Mouse (Mus musculus) cerebellum, adult 2 months (tissue): ENCODE measurements around the gene Pqlc2. TPM values are rescaled to one million over a fixed set of nuclear protein-coding genes. Genes with fewer than 3 reads are reported as not detected.

Experiments used
- DNase-seq, 2 experiments: peaks; one replicate each; pipeline ENCODE4 v3.0.0; 2021
- H3K27ac ChIP-seq: fragments of 200-500 bp; 2 replicates; pipeline ENCODE4 v1.5.1; 2012; ENCODE audit warnings: low read length, control low read depth, inconsistent platforms; ENCODE audit not compliant: insufficient read depth
- H3K27me3 ChIP-seq: fragments of 200-500 bp; 2 replicates; pipeline ENCODE4 v1.6.1; 2012; ENCODE audit warnings: inconsistent platforms, mild to moderate bottlenecking, low read length, moderate library complexity; ENCODE audit not compliant: control insufficient read depth, insufficient read depth
- H3K4me1 ChIP-seq: fragments of 200-500 bp; 2 replicates; pipeline ENCODE4 v1.6.1; 2011; ENCODE audit warnings: low read length; ENCODE audit not compliant: control insufficient read depth, insufficient read depth
- H3K4me3 ChIP-seq: fragments of 200-500 bp; replicated peaks from 2 replicates; pipeline ENCODE3; 2011; ENCODE audit warnings: mild to moderate bottlenecking, low read depth, low read length, control low read depth; ENCODE audit not compliant: insufficient read depth
- CTCF ChIP-seq: fragments of 200-500 bp; IDR thresholded peaks from 2 replicates; pipeline ENCODE4 v1.5.1; 2011; ENCODE audit warnings: low read depth, mild to moderate bottlenecking, control low read depth, low read length, moderate library complexity, borderline replicate concordance; ENCODE audit not compliant: insufficient read depth
- POLR2A ChIP-seq: fragments of 200-500 bp; IDR thresholded peaks from 2 replicates; pipeline ENCODE4 v1.6.1; 2011; ENCODE audit warnings: low read length, control low read depth, borderline replicate concordance; ENCODE audit not compliant: insufficient read depth
- WGBS: fragments of 180-500 bp; shearing (Covaris S2); methylation state at CpG from one replicate; pipeline ENCODE4 v1.1.7; 2018; 5-methylcytosine and 5-hydroxymethylcytosine counted together
- polyA plus RNA-seq: library from polyadenylated mRNA; depleted of rRNA; stranded (reverse); fragments of >200 nt; gene quantifications from 2 replicates; pipeline ENCODE4 v1.2.3, GENCODE M21; 2012; rRNA removed

Gene Pqlc2
- polyA plus RNA-seq, 1 experiment, result 42.3 TPM

DNA sequence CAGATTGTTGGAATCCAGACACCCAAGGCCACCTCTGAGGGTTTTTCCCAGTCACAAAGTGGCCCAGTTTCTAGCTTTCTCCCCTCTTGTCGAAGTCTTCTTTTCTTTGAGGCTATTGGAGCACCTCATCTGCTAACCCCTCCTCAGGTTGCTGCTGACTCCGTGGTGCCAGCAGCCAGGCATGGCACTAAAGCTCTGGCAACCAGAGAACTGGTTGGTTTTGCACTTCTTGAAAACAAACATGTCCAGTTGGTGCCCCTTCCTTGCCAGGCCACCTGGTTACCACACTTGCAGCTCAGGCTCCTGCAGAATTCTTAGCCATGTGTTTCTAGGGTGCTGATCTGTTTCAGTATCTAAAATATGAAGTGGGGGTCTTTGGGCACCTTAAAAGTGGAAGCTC lies 65.0 kb downstream of the Pqlc2 start:
- peaks cover 58% of the 10 kb centered on the region for H3K4me1 ChIP-seq

DNA sequence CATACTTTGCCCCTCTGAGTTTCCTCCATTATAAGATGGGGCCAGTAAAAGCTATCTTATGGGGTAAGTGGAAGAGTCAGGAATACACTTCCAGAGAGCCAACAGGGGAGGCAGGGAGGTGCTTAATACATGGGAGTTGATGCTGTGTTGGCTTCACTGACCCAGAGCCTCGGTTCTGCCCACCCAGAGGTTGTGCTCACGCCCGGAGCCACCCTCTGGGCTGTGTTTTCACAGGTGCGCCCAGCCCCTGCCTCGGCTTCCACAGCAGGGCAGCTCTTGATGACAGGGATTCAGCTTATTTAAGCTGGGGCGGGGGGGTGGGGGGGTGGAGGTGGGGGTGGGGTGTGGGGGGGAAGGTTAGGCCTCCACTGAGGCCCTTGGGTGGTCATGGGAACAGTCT lies 65.7 kb downstream of the Pqlc2 start:
- DNase-seq, result no peak
- TF ChIP-seq POLR2A, result no peak
- TF ChIP-seq CTCF, result no peak
- Histone ChIP-seq H3K4me1 (peaks cover 58% of the 10 kb centered on the region), H3K27ac (no peak overlapping the region), H3K4me3 (no peak overlapping the region), H3K27me3 (no peaks in the 10 kb centered on the region)
- WGBS, result 83% methylated on average over 6 of the region's 6 CpGs

More for the DNA sequence above, 65.0 kb downstream of the Pqlc2 start:
- WGBS, result 12% methylated on average over 2 of the region's 2 CpGs
- no peak for TF ChIP-seq CTCF
- no peak for TF ChIP-seq POLR2A
- no peak overlapping the region for H3K27ac ChIP-seq
- no peak for DNase-seq
- H3K27me3 ChIP-seq, result no peaks in the 10 kb centered on the region
- no peak overlapping the region for H3K4me3 ChIP-seq

DNA sequence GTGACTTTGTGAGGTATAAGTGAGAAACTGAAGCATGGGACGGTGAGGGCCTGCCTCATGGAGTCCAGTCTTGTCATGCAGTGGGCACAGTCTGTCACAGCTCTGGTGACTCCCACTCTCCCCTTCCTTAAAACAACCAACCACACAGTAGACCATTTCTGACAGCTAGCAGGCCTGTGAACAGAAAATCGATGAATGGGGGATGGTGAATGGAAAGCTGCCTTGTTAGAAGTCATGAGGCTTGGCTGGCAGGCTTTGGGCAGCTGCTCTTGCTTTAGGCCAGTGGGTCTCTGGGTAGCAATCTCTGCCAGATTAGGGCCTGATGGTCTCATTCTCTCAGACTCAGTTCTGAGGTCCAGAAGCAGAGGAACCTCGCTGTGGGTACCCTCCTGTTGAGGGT lies 66.3 kb downstream of the Pqlc2 start:
- H3K27me3 ChIP-seq, result no peaks in the 10 kb centered on the region
- no peak for DNase-seq
- H3K4me1 ChIP-seq, result peaks cover 58% of the 10 kb centered on the region
- no peak overlapping the region for H3K4me3 ChIP-seq
- WGBS, result 53% methylated on average over 3 of the region's 3 CpGs
- no peak overlapping the region for H3K27ac ChIP-seq
- TF ChIP-seq POLR2A, result no peak
- no peak for TF ChIP-seq CTCF

Other genes starting within 250 kb of the Pqlc2 start
- 1.1 and 1.2 TPM in 2 replicates for gene Htr6, start 235.1 kb downstream of the Pqlc2 start, polyA plus RNA-seq
- 55.0 and 63.1 TPM in 2 replicates for gene Nbl1, start 217.7 kb downstream of the Pqlc2 start, polyA plus RNA-seq
- 212 and 218 TPM in 2 replicates for gene Minos1, start 179.6 kb downstream of the Pqlc2 start, polyA plus RNA-seq
- 199 and 220 TPM in 2 replicates for gene Capzb, start 117.8 kb downstream of the Pqlc2 start, polyA plus RNA-seq
- 22.3 and 25.3 TPM in 2 replicates for gene Akr7a5, start within 50 bp of the Pqlc2 start, polyA plus RNA-seq
- 50.2 and 56.4 TPM in 2 replicates for gene Mrto4, start 41.9 kb upstream of the Pqlc2 start, polyA plus RNA-seq
- gene Emc1, start 41.9 kb upstream of the Pqlc2 start, polyA plus RNA-seq, result 77.1 and 78.2 TPM in 2 replicates
- gene Ubr4, start 41.9 kb upstream of the Pqlc2 start, polyA plus RNA-seq, result 256 TPM in 2 replicates
- gene Iffo2, start 219.8 kb upstream of the Pqlc2 start, polyA plus RNA-seq, result 19.1 and 20.3 TPM in 2 replicates